In the genomic region with DNA sequence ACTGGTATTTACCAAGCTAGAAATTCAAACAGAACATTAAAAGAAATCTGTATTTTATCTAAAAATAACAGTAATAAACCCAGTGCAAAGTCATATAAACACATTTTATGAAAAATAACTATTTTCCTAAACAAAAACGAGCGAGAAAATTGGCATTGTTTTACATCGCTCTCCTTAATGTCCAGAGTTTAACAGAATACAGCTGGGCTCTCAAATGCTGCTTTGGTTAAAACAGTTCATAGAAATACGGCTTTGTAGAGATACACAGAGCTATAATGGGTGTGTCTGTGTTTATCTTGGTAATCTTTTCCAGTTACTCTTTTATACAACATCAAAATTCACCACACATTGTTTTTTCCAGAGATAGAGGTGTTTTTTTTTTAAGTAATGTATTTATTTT, we compare ENCODE assay signal across 25 mouse cellular contexts. TPM values are rescaled to one million over a fixed set of nuclear protein-coding genes. Genes with fewer than 3 reads are reported as not detected.
"Had no signal": no experiment of that assay in that cellular context is flagged by ENCODE, and none has a peak within 500 bp of the region (broad histone marks: within the 10 kb centered on the region; RNA-seq: fewer than 3 reads in every experiment).

No protein-coding gene starts in this region.

- H3K27ac ChIP-seq: gastrocnemius, adult 2 months; heart, embryonic 10.5 days; hindbrain, embryonic 10.5 days; hindbrain, embryonic 12.5 days; hindbrain, embryonic 14.5 days; intestine, embryonic 15.5 days; kidney, embryonic 15.5 days; layer of hippocampus, adult 2 months; limb, embryonic 13.5 days had no signal

- H3K27me3 ChIP-seq: heart, embryonic 12.5 days; intestine, embryonic 15.5 days; kidney, embryonic 15.5 days had no signal

- H3K9me3 ChIP-seq: heart, embryonic 10.5 days; heart, embryonic 12.5 days; hindbrain, embryonic 10.5 days; hindbrain, embryonic 12.5 days; intestine, embryonic 15.5 days; kidney, embryonic 15.5 days; limb, embryonic 13.5 days had no signal

- H3K36me3 ChIP-seq: heart, embryonic 10.5 days; heart, embryonic 12.5 days; intestine, embryonic 15.5 days; limb, embryonic 13.5 days had no signal

- H3K4me3 ChIP-seq: gastrocnemius, adult 2 months; heart, embryonic 10.5 days; heart, embryonic 12.5 days; hindbrain, embryonic 10.5 days; hindbrain, embryonic 12.5 days; intestine, embryonic 15.5 days; kidney, embryonic 15.5 days; layer of hippocampus, adult 2 months; limb, embryonic 13.5 days had no signal

- H3K4me1 ChIP-seq: intestine, embryonic 15.5 days; limb, embryonic 13.5 days had no signal

- H3K4me2 ChIP-seq: heart, embryonic 12.5 days; hindbrain, embryonic 12.5 days; hindbrain, embryonic 14.5 days; intestine, embryonic 15.5 days; kidney, embryonic 15.5 days; limb, embryonic 13.5 days had no signal

- DNase-seq: gastrocnemius, adult 2 months; gastrocnemius, postnatal 10 days; gastrocnemius, postnatal 25 days; heart, adult 18-20 months; heart, postnatal 10 days; heart, postnatal 4 days; kidney, adult 2 months; kidney, adult 9 months; kidney, postnatal 25 days; kidney, postnatal 4 days; left cerebral cortex, postnatal 4 days had no signal

- ATAC-seq: forebrain, embryonic 16.5 days; hindbrain, embryonic 16.5 days; inflammation-experienced regulatory T-cells, adult 6 months; intestine, embryonic 15.5 days; intestine, postnatal 0 days had no signal

- H3K9ac ChIP-seq: heart, embryonic 12.5 days; hindbrain, embryonic 12.5 days; hindbrain, embryonic 14.5 days; intestine, embryonic 15.5 days; kidney, embryonic 15.5 days; limb, embryonic 13.5 days had no signal

RNA-seq across cellular contexts. Expression of a gene that starts 44.8 kb away (rescaled TPM):
- total RNA-seq: granulocyte monocyte progenitor cell, adult 5-6 weeks had no signal
